ENCODE assay signal across 11 mouse cellular contexts in genomic region chr7:145197042-145197441, GRCm38 (mm10). TPM values are rescaled to one million over a fixed set of nuclear protein-coding genes. Genes with fewer than 3 reads are reported as not detected.
DNase-seq lines count a peak whose midpoint lies in the region; ATAC-seq lines count a peak whose summit lies in the region.
"Had no signal": no experiment of that assay in that cellular context is flagged by ENCODE, and none has a peak within 500 bp of the region (broad histone marks: within the 10 kb centered on the region; RNA-seq: fewer than 3 reads in every experiment).

No protein-coding gene starts in this region.

- H3K4me1 ChIP-seq in megakaryocyte, embryonic 14.5 days: peaks cover 64% of the 10 kb centered on the region

- ATAC-seq in megakaryocyte, adult 5-6 weeks (ENCODE audit: poor library complexity, severe bottlenecking): no peak

- peak; percentile 92 to 96 for DNase-seq in frontal cortex, adult 2 months (ENCODE audit: extremely low spot score in 1 of 2, low spot score in 1 of 2)
- peak; percentile 75 for DNase-seq in layer of hippocampus, adult 9-10 months (ENCODE audit: low spot score)
- DNase-seq in right cerebral cortex, postnatal 25 days: peak; percentile 87
- no peak for DNase-seq in urinary bladder, adult 2 months (ENCODE audit: low spot score)
- no peak for DNase-seq in retina, embryonic 14.5 days (ENCODE audit: low spot score)
- no peak for DNase-seq in urinary bladder, postnatal 25 days (ENCODE audit: low spot score)
- DNase-seq: liver had no signal

- no peaks in the 10 kb centered on the region for H3K36me3 ChIP-seq in megakaryocyte, embryonic 14.5 days (replicated peaks; ENCODE audit: low read length)
- H3K36me3 ChIP-seq: G1E had no signal

- peak overlapping the region; percentile 14 for H3K4me3 ChIP-seq in megakaryocyte, embryonic 14.5 days (replicated peaks)

- peaks cover 86% of the 10 kb centered on the region for H3K27me3 ChIP-seq in megakaryocyte, embryonic 14.5 days (replicated peaks)

- peaks cover 11% of the 10 kb centered on the region for H3K9me3 ChIP-seq in megakaryocyte, embryonic 14.5 days
- H3K9me3 ChIP-seq: G1E had no signal

RNA-seq across cellular contexts. Expression of gene 1810010D01Rik, which starts 10.9 kb away (rescaled TPM):
- polyA plus RNA-seq in megakaryocyte, embryonic 14.5 days (2012; ENCODE audit: insufficient read depth, low replicate concordance): 1.3 and 2.1 TPM in 2 replicates
- total RNA-seq in megakaryocyte, adult 5-6 weeks (2015): not detected in 2 replicates
- not detected in 2 replicates for total RNA-seq in megakaryocyte, adult 5-6 weeks (2017)
- polyA plus RNA-seq in frontal cortex, adult 2 months (2012; rRNA removed): 2.1 and 2.7 TPM in 2 replicates
- polyA plus RNA-seq in urinary bladder, adult 2 months (2012; rRNA removed): 3.8 and 4.4 TPM in 2 replicates
- total RNA-seq: G1E had no signal
- polyA plus RNA-seq: G1E; heart, postnatal 0 days had no signal

Comparison
In these comparisons a context has a peak if more than half of its experiments do, and no peak if none do; other contexts are left out.
1. DNase-seq: peak in frontal cortex, adult 2 months (2 of 2), layer of hippocampus, adult 9-10 months (single experiment) and right cerebral cortex, postnatal 25 days (single experiment); none in urinary bladder, adult 2 months (single experiment), retina, embryonic 14.5 days (single experiment) and urinary bladder, postnatal 25 days (single experiment).